Mouse (Mus musculus): Measurements from ENCODE around the gene Sst. TPM values are rescaled to one million over a fixed set of nuclear protein-coding genes. Genes with fewer than 3 reads are reported as not detected.

Sst gene
- polyA plus RNA-seq (2012; rRNA removed) (10.9 and 17.5 TPM in 2 replicates), polyA plus RNA-seq (2014; fragmentation: Nextera tagmentation; extraction: Ambion mirVana) (13.4 and 17.1 TPM in 2 replicates)

- ATAC-seq (ENCODE audit: low FRiP score, low read depth) = no peak
- no peak for DNase-seq (ENCODE audit: low spot score)
- Histone ChIP-seq H3K9ac (ENCODE audit: low read depth, low read length, severe bottlenecking) (no peak within 1 kb of the TSS), H3K4me2 (replicated peaks; ENCODE audit: low read depth, low read length, severe bottlenecking) (no peak within 1 kb of the TSS), H3K4me1 (ENCODE audit: control insufficient read depth, insufficient read depth, low read length) (no peaks in the 10 kb centered on the region), H3K4me3 (replicated peaks; ENCODE audit: low read length) (no peak within 1 kb of the TSS), H3K9me3 (ENCODE audit: control insufficient read depth, low read length) (no peaks in the 10 kb centered on the region), H3K27ac (replicated peaks; ENCODE audit: low read depth, low read length) (no peak within 1 kb of the TSS), H3K27me3 (ENCODE audit: control insufficient read depth, insufficient read depth, low read length) (peaks cover 13% of the 10 kb centered on the region), H3K36me3 (ENCODE audit: control insufficient read depth, insufficient read depth, low read length) (no peaks in the 10 kb centered on the region)
- 5% methylated on average over 26 of the region's 26 CpGs for WGBS
- TF ChIP-seq POLR2A (IDR thresholded peaks at IDR 0.05; ENCODE audit: borderline replicate concordance, extremely low read depth, insufficient read depth, insufficient read length) = no peak
Observed at GRCm38 (mm10) chr16:23890636-23891035, at the start of gene Sst. TSS of gene Sst (minus strand) at chr16:23890958.

- no peaks in the 10 kb centered on the region for H3K27me3 ChIP-seq (ENCODE audit: control insufficient read depth, insufficient read depth, low read length)
Observed at GRCm38 (mm10) chr16:23934397-23934796, 43.6 kb upstream of the Sst start.

GRCm38 (mm10) chr16:23932294-23932693, 41.5 kb upstream of the Sst start, which contains the start of gene Rtp2:
TSS of gene Rtp2 (minus strand) at chr16:23932394.
- Histone ChIP-seq H3K27ac (replicated peaks; ENCODE audit: low read depth, low read length) (no peak within 1 kb of the TSS), H3K4me3 (replicated peaks; ENCODE audit: low read length) (no peak within 1 kb of the TSS), H3K4me1 (ENCODE audit: control insufficient read depth, insufficient read depth, low read length) (no peaks in the 10 kb centered on the region), H3K9ac (ENCODE audit: low read depth, low read length, severe bottlenecking) (no peak within 1 kb of the TSS), H3K9me3 (ENCODE audit: control insufficient read depth, low read length) (no peaks in the 10 kb centered on the region), H3K4me2 (replicated peaks; ENCODE audit: low read depth, low read length, severe bottlenecking) (no peak within 1 kb of the TSS), H3K27me3 (ENCODE audit: control insufficient read depth, insufficient read depth, low read length) (no peaks in the 10 kb centered on the region), H3K36me3 (ENCODE audit: control insufficient read depth, insufficient read depth, low read length) (no peaks in the 10 kb centered on the region)
- WGBS = 80% methylated on average over 11 of the region's 11 CpGs
- DNase-seq (ENCODE audit: low spot score) = no peak
- TF ChIP-seq POLR2A (IDR thresholded peaks at IDR 0.05; ENCODE audit: borderline replicate concordance, extremely low read depth, insufficient read depth, insufficient read length) = no peak
- no peak for ATAC-seq (ENCODE audit: low FRiP score, low read depth)

More at GRCm38 (mm10) chr16:23934397-23934796, 43.6 kb upstream of the Sst start:
- Histone ChIP-seq H3K4me1 (ENCODE audit: control insufficient read depth, insufficient read depth, low read length) (no peaks in the 10 kb centered on the region), H3K36me3 (ENCODE audit: control insufficient read depth, insufficient read depth, low read length) (no peaks in the 10 kb centered on the region), H3K9ac (ENCODE audit: low read depth, low read length, severe bottlenecking) (no peak overlapping the region), H3K27ac (replicated peaks; ENCODE audit: low read depth, low read length) (no peak overlapping the region), H3K4me2 (replicated peaks; ENCODE audit: low read depth, low read length, severe bottlenecking) (no peak overlapping the region), H3K9me3 (ENCODE audit: control insufficient read depth, low read length) (no peaks in the 10 kb centered on the region), H3K4me3 (replicated peaks; ENCODE audit: low read length) (no peak overlapping the region)
- WGBS = 75% methylated on average over 2 of the region's 2 CpGs
- no peak for ATAC-seq (ENCODE audit: low FRiP score, low read depth)
- no peak for DNase-seq (ENCODE audit: low spot score)
- TF ChIP-seq POLR2A (IDR thresholded peaks at IDR 0.05; ENCODE audit: borderline replicate concordance, extremely low read depth, insufficient read depth, insufficient read length) = no peak

GRCm38 (mm10) chr16:23931275-23931674, 40.5 kb upstream of the Sst start:
- no peaks in the 10 kb centered on the region for H3K4me1 ChIP-seq (ENCODE audit: control insufficient read depth, insufficient read depth, low read length)
- no peak overlapping the region for H3K4me2 ChIP-seq (replicated peaks; ENCODE audit: low read depth, low read length, severe bottlenecking)
- no peak for ATAC-seq (ENCODE audit: low FRiP score, low read depth)

GRCm38 (mm10) chr16:23930426-23931073, 39.8 kb upstream of the Sst start:
- Histone ChIP-seq H3K27ac (replicated peaks; ENCODE audit: low read depth, low read length) (no peak overlapping the region), H3K4me1 (ENCODE audit: control insufficient read depth, insufficient read depth, low read length) (no peaks in the 10 kb centered on the region), H3K9ac (ENCODE audit: low read depth, low read length, severe bottlenecking) (no peak overlapping the region), H3K9me3 (ENCODE audit: control insufficient read depth, low read length) (no peaks in the 10 kb centered on the region), H3K36me3 (ENCODE audit: control insufficient read depth, insufficient read depth, low read length) (no peaks in the 10 kb centered on the region), H3K4me3 (replicated peaks; ENCODE audit: low read length) (no peak overlapping the region), H3K27me3 (ENCODE audit: control insufficient read depth, insufficient read depth, low read length) (no peaks in the 10 kb centered on the region), H3K4me2 (replicated peaks; ENCODE audit: low read depth, low read length, severe bottlenecking) (no peak overlapping the region)
- DNase-seq (ENCODE audit: low spot score) = no peak
- no peak for TF ChIP-seq POLR2A (IDR thresholded peaks at IDR 0.05; ENCODE audit: borderline replicate concordance, extremely low read depth, insufficient read depth, insufficient read length)
- 81% methylated on average over 3 of the region's 3 CpGs for WGBS
- no peak for ATAC-seq (ENCODE audit: low FRiP score, low read depth)

More at GRCm38 (mm10) chr16:23931275-23931674, 40.5 kb upstream of the Sst start:
- Histone ChIP-seq H3K36me3 (ENCODE audit: control insufficient read depth, insufficient read depth, low read length) (no peaks in the 10 kb centered on the region), H3K27ac (replicated peaks; ENCODE audit: low read depth, low read length) (no peak overlapping the region), H3K9me3 (ENCODE audit: control insufficient read depth, low read length) (no peaks in the 10 kb centered on the region), H3K9ac (ENCODE audit: low read depth, low read length, severe bottlenecking) (no peak overlapping the region), H3K4me3 (replicated peaks; ENCODE audit: low read length) (no peak overlapping the region), H3K27me3 (ENCODE audit: control insufficient read depth, insufficient read depth, low read length) (no peaks in the 10 kb centered on the region)
- TF ChIP-seq POLR2A (IDR thresholded peaks at IDR 0.05; ENCODE audit: borderline replicate concordance, extremely low read depth, insufficient read depth, insufficient read length) = no peak
- WGBS = 68% methylated on average over 18 of the region's 18 CpGs
- DNase-seq (ENCODE audit: low spot score) = no peak
